Mouse (Mus musculus): ENCODE measurements around the gene Cyb5d1.

- TF ChIP-seq POLR2A (IDR thresholded peaks at IDR 0.05; ENCODE audit: borderline replicate concordance, low read depth, low read length) (no peak), CTCF (IDR thresholded peaks at IDR 0.05; ENCODE audit: low read depth, low read length) (no peak)
Measured at GRCm38 (mm10) chr11:69426246-69426645, 30.8 kb upstream of the Cyb5d1 start.

Measured in bone marrow macrophage, adult 2 months (primary cell).